Mouse (Mus musculus): ENCODE measurements around the gene Capn1.
"Not testable (repeated sequence)": the region's sequence is repeated elsewhere in the genome, so short reads cannot be mapped to it uniquely, and the experiment has no call there.

The Capn1 gene

GRCm38 (mm10) chr19:6015511-6016315, at the start of gene Capn1:
TSS of gene Capn1 (minus strand) at chr19:6015897.
- peak; percentile 22 to 45 for DNase-seq (ENCODE audit: low spot score in 2 of 2)

GRCm38 (mm10) chr19:6063081-6063480, 47.4 kb upstream of the Capn1 start:
- no peak for DNase-seq (ENCODE audit: low spot score in 2 of 2)

- no peak for DNase-seq (ENCODE audit: low spot score in 2 of 2)
Measured at GRCm38 (mm10) chr19:6062418-6062817, 46.7 kb upstream of the Capn1 start.

GRCm38 (mm10) chr19:6061641-6062302, 46.1 kb upstream of the Capn1 start:
- no peak for DNase-seq (ENCODE audit: low spot score in 2 of 2)

GRCm38 (mm10) chr19:6061021-6061533, 45.4 kb upstream of the Capn1 start, which contains the start of gene Znhit2:
TSS of gene Znhit2 (plus strand) at chr19:6061192.
- peak; percentile 89 to 93 for DNase-seq (ENCODE audit: low spot score in 2 of 2)

- no peak for DNase-seq (ENCODE audit: low spot score in 2 of 2)
Measured at GRCm38 (mm10) chr19:6058966-6059365, 43.3 kb upstream of the Capn1 start.

GRCm38 (mm10) chr19:6058513-6058912, 42.8 kb upstream of the Capn1 start:
- DNase-seq (ENCODE audit: low spot score in 2 of 2) = no peak

GRCm38 (mm10) chr19:6057313-6058096, 41.8 kb upstream of the Capn1 start, which contains the start of the genes Mrpl49 and Fau:
TSS of gene Mrpl49 (minus strand) at chr19:6057785.
TSS of gene Fau (plus strand) at chr19:6057844.
- peak; percentile 98 to 99 for DNase-seq (ENCODE audit: low spot score in 2 of 2)

GRCm38 (mm10) chr19:6056696-6057095, 41.0 kb upstream of the Capn1 start:
- no peak for DNase-seq (ENCODE audit: low spot score in 2 of 2)

- DNase-seq (ENCODE audit: low spot score in 2 of 2) = no peak
Measured at GRCm38 (mm10) chr19:6054296-6054695, 38.6 kb upstream of the Capn1 start.

- DNase-seq (ENCODE audit: low spot score in 2 of 2) = no peak
Measured at GRCm38 (mm10) chr19:6052516-6052915, 36.8 kb upstream of the Capn1 start.

GRCm38 (mm10) chr19:6048681-6049410, 33.1 kb upstream of the Capn1 start:
- no peak for DNase-seq (ENCODE audit: low spot score in 2 of 2)

- DNase-seq (ENCODE audit: low spot score in 2 of 2) = no peak
Measured at GRCm38 (mm10) chr19:6047899-6048166, 32.1 kb upstream of the Capn1 start.

GRCm38 (mm10) chr19:6047154-6047898, 31.6 kb upstream of the Capn1 start:
- no peak for DNase-seq (ENCODE audit: low spot score in 2 of 2)

GRCm38 (mm10) chr19:6046294-6047153, 30.8 kb upstream of the Capn1 start, which contains the start of gene Syvn1:
TSS of gene Syvn1 (plus strand) at chr19:6046576.
- DNase-seq (ENCODE audit: low spot score in 2 of 2) = peak; percentile 88 to 91

- DNase-seq (ENCODE audit: low spot score in 2 of 2) = no peak
Measured at GRCm38 (mm10) chr19:6045366-6046293, 29.9 kb upstream of the Capn1 start.

- not testable (repeated sequence) for DNase-seq (ENCODE audit: low spot score in 2 of 2)
Measured at GRCm38 (mm10) chr19:6044102-6044501, 28.4 kb upstream of the Capn1 start.

- DNase-seq (ENCODE audit: low spot score in 2 of 2) = no peak
Measured at GRCm38 (mm10) chr19:6042293-6042692, 26.6 kb upstream of the Capn1 start.

- DNase-seq (ENCODE audit: low spot score in 2 of 2) = no peak
Measured at GRCm38 (mm10) chr19:6040002-6040401, 24.3 kb upstream of the Capn1 start.

All from frontal cortex, postnatal 14 days (tissue).